Mouse (Mus musculus): Measurements from ENCODE around the gene Ran. TPM values are rescaled to one million over a fixed set of nuclear protein-coding genes. Genes with fewer than 3 reads are reported as not detected.
"Not testable (repeated sequence)": the region's sequence is repeated elsewhere in the genome, so short reads cannot be mapped to it uniquely, and the experiment has no call there.

Ran gene
- 738 TPM for polyA plus RNA-seq (2012; fragmentation: generic; extraction: Trizol)
- long read RNA-seq, experiment 1, transcript Ran-201 (7 exons, 2,377 nt), result major isoform, 780 of 944 reads
- long read RNA-seq, experiment 1, transcript Ran-202 (6 exons, 2,423 nt), result minor isoform, 110 of 944 reads
- long read RNA-seq, experiment 1, partial matches to known transcripts, result 29 of 944 reads
- long read RNA-seq, experiment 1, other reads (novel, unspliced or antisense), result 25 of 944 reads
- long read RNA-seq, experiment 2, transcript Ran-201 (7 exons, 2,377 nt), result major isoform, 1,865 of 2,254 reads
- long read RNA-seq, experiment 2, transcript Ran-202 (6 exons, 2,423 nt), result minor isoform, 329 of 2,254 reads
- long read RNA-seq, experiment 2, partial matches to known transcripts, result 10 of 2,254 reads
- long read RNA-seq, experiment 2, other reads (novel, unspliced or antisense), result 50 of 2,254 reads

DNA sequence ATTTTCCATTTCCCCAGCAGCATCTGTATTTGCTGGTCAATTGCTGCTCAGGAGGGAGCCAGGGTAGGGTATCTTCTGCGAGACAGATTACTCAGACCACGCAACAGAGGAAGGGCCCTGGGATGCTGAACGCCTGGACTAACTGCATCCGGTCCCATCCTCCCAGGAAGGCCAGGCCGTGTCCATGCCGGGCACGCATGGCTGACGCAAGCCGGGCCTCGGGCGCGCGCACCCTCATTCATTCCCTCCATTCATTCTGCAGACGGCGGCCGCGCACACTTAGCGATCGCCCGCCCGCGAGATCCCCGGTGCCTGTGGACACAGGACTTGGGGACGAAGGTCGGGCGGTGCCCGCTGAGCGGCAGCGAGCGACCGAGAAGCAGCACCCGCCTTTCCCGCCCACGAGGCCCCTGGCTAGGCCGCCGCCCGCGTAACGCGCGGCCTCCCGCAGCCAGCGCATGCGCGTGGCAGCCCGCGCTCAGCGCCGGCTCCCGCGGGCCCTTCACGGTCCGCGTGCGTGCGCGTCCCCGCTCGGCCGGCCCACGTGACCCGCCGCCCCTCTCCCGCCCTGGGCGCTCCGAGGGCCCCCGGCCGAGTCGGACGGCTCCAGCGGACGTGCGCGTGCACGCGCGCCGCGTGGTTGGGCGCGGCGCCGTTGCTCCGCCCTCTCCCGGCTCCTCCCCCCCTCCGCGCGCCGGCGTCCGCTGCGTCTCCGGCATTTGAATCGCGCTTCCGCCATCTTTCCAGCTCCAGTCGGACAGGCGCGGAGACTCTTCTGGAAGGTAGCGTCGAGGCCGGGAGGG is at the start of gene Ran:
TSS of gene Ran (plus strand) at position 573 of the 803 bp plus-strand sequence.
- H3K4me3 ChIP-seq (ENCODE audit: insufficient read depth, poor library complexity, severe bottlenecking), result peak within 1 kb of the TSS; percentile 89
- no peaks in the 10 kb centered on the region for H3K27me3 ChIP-seq (ENCODE audit: control insufficient read depth, insufficient read depth, insufficient read length)
- peaks cover 29% of the 10 kb centered on the region for H3K79me3 ChIP-seq (ENCODE audit: low read depth)
- H3K36me3 ChIP-seq (ENCODE audit: control insufficient read depth, insufficient read depth), result peaks cover 37% of the 10 kb centered on the region
- H3K79me2 ChIP-seq (ENCODE audit: control insufficient read depth, insufficient read depth), result peaks cover 43% of the 10 kb centered on the region
- H3ac ChIP-seq (ENCODE audit: control insufficient read depth, insufficient read length, low read depth), result peak within 1 kb of the TSS; percentile 79
- no peak for TF ChIP-seq CEBPB (IDR thresholded peaks at IDR 0.05; ENCODE audit: low read depth)
- no peak for TF ChIP-seq CTCF (IDR thresholded peaks at IDR 0.05; ENCODE audit: control insufficient read depth, insufficient read depth, insufficient read length)
- TF ChIP-seq MYOD1 (IDR thresholded peaks at IDR 0.05; ENCODE audit: control insufficient read depth, insufficient read length, low read depth), result no peak
- no peak for TF ChIP-seq MYOG (IDR thresholded peaks at IDR 0.05; ENCODE audit: control insufficient read depth, extremely low read depth, insufficient read length)
- no peak for TF ChIP-seq FOSL1 (IDR thresholded peaks at IDR 0.05; ENCODE audit: insufficient read depth, low read length, poor library complexity, severe bottlenecking)
- TF ChIP-seq MAX (IDR thresholded peaks at IDR 0.05), result peak; percentile 16
- peak; percentile 84 for TF ChIP-seq USF1 (IDR thresholded peaks at IDR 0.05; ENCODE audit: low read depth)

DNA sequence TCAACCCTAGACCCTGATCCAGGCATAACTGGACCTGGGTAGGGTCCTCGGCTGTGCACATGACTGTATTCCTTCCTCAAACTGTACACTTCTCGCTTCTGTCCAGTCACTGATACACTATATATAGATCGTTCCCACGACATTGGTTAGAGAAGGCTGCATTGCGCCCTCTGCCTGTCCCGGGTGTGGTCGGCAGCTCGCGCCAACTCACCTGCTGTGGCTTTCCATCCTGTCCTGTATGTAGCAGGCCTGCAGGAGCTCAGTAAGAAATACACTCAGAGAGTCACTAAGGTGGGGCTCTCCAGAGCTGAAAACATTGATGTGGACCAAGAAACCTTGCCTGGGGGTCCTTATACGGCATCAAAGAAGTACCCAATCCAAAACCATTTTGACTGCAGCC is 49.0 kb upstream of the Ran start:
- Histone ChIP-seq H3K36me3 (ENCODE audit: control insufficient read depth, insufficient read depth) (no peaks in the 10 kb centered on the region), H3K79me2 (ENCODE audit: control insufficient read depth, insufficient read depth) (no peaks in the 10 kb centered on the region), H3ac (ENCODE audit: control insufficient read depth, insufficient read length, low read depth) (no peak overlapping the region), H3K27me3 (ENCODE audit: control insufficient read depth, insufficient read depth, insufficient read length) (peaks cover 7% of the 10 kb centered on the region), H3K4me3 (ENCODE audit: insufficient read depth, poor library complexity, severe bottlenecking) (no peak overlapping the region), H3K79me3 (ENCODE audit: low read depth) (no peaks in the 10 kb centered on the region)
- no peak for TF ChIP-seq MYOG (IDR thresholded peaks at IDR 0.05; ENCODE audit: control insufficient read depth, extremely low read depth, insufficient read length)
- no peak for TF ChIP-seq MYOD1 (IDR thresholded peaks at IDR 0.05; ENCODE audit: control insufficient read depth, insufficient read length, low read depth)
- TF ChIP-seq CTCF (IDR thresholded peaks at IDR 0.05; ENCODE audit: control insufficient read depth, insufficient read depth, insufficient read length), result no peak
- TF ChIP-seq CEBPB (IDR thresholded peaks at IDR 0.05; ENCODE audit: low read depth), result no peak

DNA sequence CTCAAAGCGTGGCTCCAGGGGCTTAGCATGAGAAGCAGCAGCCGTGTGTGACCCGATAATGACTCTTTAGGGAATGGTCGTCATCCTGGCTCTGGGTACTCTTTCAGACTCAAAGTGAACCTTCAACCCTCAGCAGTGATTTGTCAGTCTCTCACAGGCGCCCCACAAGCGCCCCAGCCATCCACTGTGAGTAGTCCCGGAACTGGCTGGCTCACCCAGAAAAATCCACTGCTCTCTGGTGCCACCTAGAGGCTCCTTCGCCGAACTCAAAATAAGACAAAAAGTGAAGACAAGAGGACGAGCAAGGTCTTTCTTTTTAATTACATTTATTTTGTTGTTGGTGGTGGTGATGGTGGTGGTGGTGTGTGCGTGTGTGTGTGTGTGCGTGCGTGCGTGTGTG is 48.6 kb upstream of the Ran start:
- H3ac ChIP-seq (ENCODE audit: control insufficient read depth, insufficient read length, low read depth), result no peak overlapping the region
- no peak overlapping the region for H3K4me3 ChIP-seq (ENCODE audit: insufficient read depth, poor library complexity, severe bottlenecking)

DNA sequence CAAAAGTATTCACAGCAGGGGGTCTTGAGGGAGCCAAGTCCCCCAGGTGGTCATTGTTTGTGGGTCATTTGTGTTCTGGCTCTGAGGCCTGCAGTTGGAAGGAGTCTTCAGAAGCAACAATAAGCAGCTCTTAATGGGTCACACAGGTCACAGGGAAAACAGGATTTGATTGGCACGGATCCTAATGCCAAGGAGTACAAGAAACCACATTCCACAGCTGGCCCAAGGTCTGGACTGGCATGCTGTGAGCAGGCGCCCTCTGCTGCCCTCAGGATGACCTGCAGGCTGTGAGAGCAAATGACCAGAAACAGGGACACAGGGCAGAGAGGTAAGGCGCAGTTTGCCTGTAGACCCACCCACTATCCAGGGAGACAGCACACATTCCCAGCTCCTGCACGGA is 43.6 kb upstream of the Ran start:
- TF ChIP-seq MAX (IDR thresholded peaks at IDR 0.05) (no peak), CEBPB (IDR thresholded peaks at IDR 0.05; ENCODE audit: low read depth) (no peak), FOSL1 (IDR thresholded peaks at IDR 0.05; ENCODE audit: insufficient read depth, low read length, poor library complexity, severe bottlenecking) (no peak), MYOD1 (IDR thresholded peaks at IDR 0.05; ENCODE audit: control insufficient read depth, insufficient read length, low read depth) (no peak), CTCF (IDR thresholded peaks at IDR 0.05; ENCODE audit: control insufficient read depth, insufficient read depth, insufficient read length) (peak; percentile 34), USF1 (IDR thresholded peaks at IDR 0.05; ENCODE audit: low read depth) (no peak), MYOG (IDR thresholded peaks at IDR 0.05; ENCODE audit: control insufficient read depth, extremely low read depth, insufficient read length) (no peak)
- H3K36me3 ChIP-seq (ENCODE audit: control insufficient read depth, insufficient read depth), result no peaks in the 10 kb centered on the region
- no peaks in the 10 kb centered on the region for H3K79me2 ChIP-seq (ENCODE audit: control insufficient read depth, insufficient read depth)
- no peak overlapping the region for H3K4me3 ChIP-seq (ENCODE audit: insufficient read depth, poor library complexity, severe bottlenecking)
- peaks cover 7% of the 10 kb centered on the region for H3K27me3 ChIP-seq (ENCODE audit: control insufficient read depth, insufficient read depth, insufficient read length)
- H3K79me3 ChIP-seq (ENCODE audit: low read depth), result no peaks in the 10 kb centered on the region
- H3ac ChIP-seq (ENCODE audit: control insufficient read depth, insufficient read length, low read depth), result no peak overlapping the region

More for the DNA sequence above, 48.6 kb upstream of the Ran start:
- Histone ChIP-seq H3K79me2 (ENCODE audit: control insufficient read depth, insufficient read depth) (no peaks in the 10 kb centered on the region), H3K36me3 (ENCODE audit: control insufficient read depth, insufficient read depth) (no peaks in the 10 kb centered on the region), H3K27me3 (ENCODE audit: control insufficient read depth, insufficient read depth, insufficient read length) (peaks cover 7% of the 10 kb centered on the region), H3K79me3 (ENCODE audit: low read depth) (no peaks in the 10 kb centered on the region)
- TF ChIP-seq CEBPB (IDR thresholded peaks at IDR 0.05; ENCODE audit: low read depth) (no peak), MYOG (IDR thresholded peaks at IDR 0.05; ENCODE audit: control insufficient read depth, extremely low read depth, insufficient read length) (no peak)

- not testable (repeated sequence) for H3K36me3 ChIP-seq (ENCODE audit: control insufficient read depth, insufficient read depth); H3K27me3 ChIP-seq (ENCODE audit: control insufficient read depth, insufficient read depth, insufficient read length); H3K79me2 ChIP-seq (ENCODE audit: control insufficient read depth, insufficient read depth); H3K79me3 ChIP-seq (ENCODE audit: low read depth); H3K4me3 ChIP-seq (ENCODE audit: insufficient read depth, poor library complexity, severe bottlenecking); H3ac ChIP-seq (ENCODE audit: control insufficient read depth, insufficient read length, low read depth)
These were observed 42.4 kb upstream of the Ran start for GRCm38 (mm10) chr5:128977466-128977865.

DNA sequence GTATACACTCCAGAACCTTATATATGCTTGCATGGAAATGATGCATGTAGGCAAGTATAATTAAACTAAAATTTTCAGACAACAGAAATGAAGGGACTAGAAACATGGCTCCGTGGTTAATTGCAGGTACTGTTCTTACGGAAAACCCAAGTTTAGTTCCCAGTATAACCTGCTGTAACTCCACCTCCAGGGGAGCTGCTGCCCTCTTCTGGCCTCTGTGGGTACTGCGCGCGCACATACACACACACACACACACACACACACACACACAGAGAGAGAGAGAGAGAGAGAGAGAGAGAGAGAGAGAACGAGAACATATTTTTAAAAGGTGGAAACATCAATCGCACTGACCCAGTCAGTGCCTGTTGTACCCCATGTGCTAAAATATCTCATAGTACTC is 40.9 kb upstream of the Ran start:
- H3ac ChIP-seq (ENCODE audit: control insufficient read depth, insufficient read length, low read depth), result no peak overlapping the region
- no peak for TF ChIP-seq CTCF (IDR thresholded peaks at IDR 0.05; ENCODE audit: control insufficient read depth, insufficient read depth, insufficient read length)
- TF ChIP-seq MAX (IDR thresholded peaks at IDR 0.05), result no peak
- no peak for TF ChIP-seq MYOD1 (IDR thresholded peaks at IDR 0.05; ENCODE audit: control insufficient read depth, insufficient read length, low read depth)
- no peak for TF ChIP-seq MYOG (IDR thresholded peaks at IDR 0.05; ENCODE audit: control insufficient read depth, extremely low read depth, insufficient read length)
- no peak for TF ChIP-seq CEBPB (IDR thresholded peaks at IDR 0.05; ENCODE audit: low read depth)
- TF ChIP-seq USF1 (IDR thresholded peaks at IDR 0.05; ENCODE audit: low read depth), result no peak
- TF ChIP-seq FOSL1 (IDR thresholded peaks at IDR 0.05; ENCODE audit: insufficient read depth, low read length, poor library complexity, severe bottlenecking), result no peak
- no peaks in the 10 kb centered on the region for H3K27me3 ChIP-seq (ENCODE audit: control insufficient read depth, insufficient read depth, insufficient read length)
- H3K79me3 ChIP-seq (ENCODE audit: low read depth), result no peaks in the 10 kb centered on the region
- H3K79me2 ChIP-seq (ENCODE audit: control insufficient read depth, insufficient read depth), result no peaks in the 10 kb centered on the region
- H3K4me3 ChIP-seq (ENCODE audit: insufficient read depth, poor library complexity, severe bottlenecking), result no peak overlapping the region
- no peaks in the 10 kb centered on the region for H3K36me3 ChIP-seq (ENCODE audit: control insufficient read depth, insufficient read depth)

Data from C2C12 (cell line).